Mouse (Mus musculus) G1E (cell line): ENCODE measurements at regions not wholly inside any gene's neighbourhood (a gene's known extent, or its start where the extent isn't known, plus 50 kb on each side); places are given as distances from the start of the nearest gene placed in this dataset.

ENCODE experiments used
- CTCF ChIP-seq: IDR thresholded peaks from 2 replicates; pipeline ENCODE4 v1.5.1; 2012; ENCODE audit warnings: low read depth, low read length, inconsistent platforms, mixed read lengths
- GATA1 ChIP-seq: IDR thresholded peaks from 2 replicates; pipeline ENCODE4 v1.6.1; 2012; ENCODE audit warnings: borderline replicate concordance, low read length, inconsistent platforms, mixed read lengths
- TAL1 ChIP-seq: conservative IDR thresholded peaks from 2 replicates; pipeline ENCODE4 v1.6.1; 2012; ENCODE audit warnings: low read depth, low read length, inconsistent platforms, mixed read lengths

DNA sequence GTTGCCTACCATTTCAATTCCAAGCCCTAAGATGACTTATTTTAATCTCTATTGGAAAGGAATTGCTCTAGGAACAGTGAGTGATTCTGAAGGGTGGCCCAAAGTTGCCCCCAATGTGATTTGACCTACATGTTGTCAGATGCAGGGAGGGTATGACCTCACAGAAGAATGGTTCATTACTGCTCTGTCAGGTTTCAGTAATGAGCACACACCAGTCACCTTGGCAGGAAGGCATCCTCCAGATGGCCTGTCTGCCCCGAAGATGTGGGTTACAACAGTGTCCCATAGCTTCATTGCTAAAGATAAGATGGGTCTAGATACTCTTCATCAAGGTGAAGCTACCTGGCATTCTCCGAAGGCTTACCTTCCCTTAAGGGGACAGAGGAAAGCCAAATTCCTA is 137.1 kb downstream of the Ttc8 start:
- TF ChIP-seq CTCF (no peak), GATA1 (no peak), TAL1 (no peak)
